Mouse (Mus musculus) heart, adult 2 months (tissue): ENCODE measurements around the gene Galnt7.

Source experiments
- CTCF ChIP-seq: fragments of 200-600 bp; IDR thresholded peaks from 2 replicates; pipeline ENCODE4 v1.8.1; 2022; ENCODE audit warnings: antibody characterized with exemption, mild to moderate bottlenecking, moderate library complexity
- EP300 ChIP-seq: fragments of 200-500 bp; IDR thresholded peaks from 2 replicates; pipeline ENCODE4 v1.6.1; 2011; ENCODE audit warnings: low read depth, low read length, control low read depth; ENCODE audit not compliant: insufficient read depth
- POLR2A ChIP-seq: fragments of 200-500 bp; IDR thresholded peaks from 2 replicates; pipeline ENCODE4 v1.6.1; 2011; ENCODE audit warnings: mild to moderate bottlenecking, low read depth, low read length, control low read depth; ENCODE audit not compliant: insufficient read depth

DNA sequence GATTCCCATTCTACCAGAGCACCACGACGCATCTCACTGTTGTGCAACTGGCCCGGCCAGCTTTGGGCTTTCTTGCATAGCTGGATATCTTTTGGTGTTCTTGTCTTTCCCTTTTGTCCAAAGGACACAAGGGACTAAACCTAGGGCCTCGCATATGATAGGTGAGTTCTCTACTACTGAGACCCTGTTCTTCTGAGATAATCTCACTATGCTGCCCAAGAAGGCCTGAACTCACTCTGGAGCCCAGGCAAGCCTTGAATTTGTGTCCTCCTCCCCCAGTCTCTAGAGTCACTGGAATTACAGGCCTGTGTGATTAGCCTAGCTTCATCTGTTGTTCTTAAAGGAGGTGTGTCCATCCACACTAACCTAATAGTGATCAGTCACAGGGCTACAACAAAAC, 61.2 kb downstream of the Galnt7 start:
- TF ChIP-seq CTCF (no peak), EP300 (no peak), POLR2A (no peak)
